Mouse (Mus musculus): ENCODE results near the gene Ubtf. TPM values are rescaled to one million over a fixed set of nuclear protein-coding genes. Genes with fewer than 3 reads are reported as not detected.

Gene Ubtf
- polyA plus RNA-seq (2017; shearing (Covaris generic)): 100 to 1,000 TPM; 122 to 151 TPM

DNA sequence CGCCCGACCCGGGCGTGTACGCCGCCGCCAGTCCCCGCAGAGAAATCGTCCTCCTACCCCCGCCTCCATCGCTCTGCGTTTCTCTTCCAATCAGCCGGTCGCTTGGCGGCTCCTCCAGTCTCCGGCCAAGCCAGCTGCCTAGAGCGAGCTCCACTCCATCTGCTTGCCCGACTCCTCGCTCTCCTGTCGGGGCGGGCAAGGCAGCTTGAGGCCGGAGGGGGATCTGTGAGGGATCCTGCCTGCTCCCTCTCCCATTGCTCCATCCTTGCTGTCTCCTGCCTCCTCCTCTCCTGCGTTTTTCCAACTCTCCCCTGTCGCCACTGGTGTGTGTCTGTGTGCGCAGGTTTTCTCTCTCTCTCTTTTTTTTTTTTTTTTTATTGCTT lies at the start of gene Ubtf:
TSS of gene Ubtf (minus strand) at position 333 of the 383 bp plus-strand sequence.

DNA sequence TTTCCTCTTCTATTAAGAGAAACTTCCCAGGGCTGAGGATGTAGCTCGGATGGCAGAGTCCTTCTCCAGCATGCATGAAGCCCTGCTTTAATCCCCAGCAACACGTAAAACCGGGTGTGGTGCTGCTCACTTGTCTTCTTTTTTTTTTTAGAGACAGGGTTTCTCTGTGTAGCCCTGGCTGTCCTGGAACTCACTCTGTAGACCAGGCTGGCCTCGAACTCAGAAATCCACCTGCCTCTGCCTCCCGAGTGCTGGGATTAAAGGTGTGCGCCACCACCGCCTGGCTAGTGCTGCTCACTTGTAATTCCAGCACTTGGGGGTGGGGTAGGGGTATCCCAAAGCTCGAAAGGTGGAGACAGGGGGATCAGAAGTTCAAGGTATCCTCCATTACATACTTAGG lies 46.6 kb upstream of the Ubtf start, which contains the start of gene Slc4a1:
TSS of gene Slc4a1 (minus strand) at position 101 of the 400 bp plus-strand sequence.

DNA sequence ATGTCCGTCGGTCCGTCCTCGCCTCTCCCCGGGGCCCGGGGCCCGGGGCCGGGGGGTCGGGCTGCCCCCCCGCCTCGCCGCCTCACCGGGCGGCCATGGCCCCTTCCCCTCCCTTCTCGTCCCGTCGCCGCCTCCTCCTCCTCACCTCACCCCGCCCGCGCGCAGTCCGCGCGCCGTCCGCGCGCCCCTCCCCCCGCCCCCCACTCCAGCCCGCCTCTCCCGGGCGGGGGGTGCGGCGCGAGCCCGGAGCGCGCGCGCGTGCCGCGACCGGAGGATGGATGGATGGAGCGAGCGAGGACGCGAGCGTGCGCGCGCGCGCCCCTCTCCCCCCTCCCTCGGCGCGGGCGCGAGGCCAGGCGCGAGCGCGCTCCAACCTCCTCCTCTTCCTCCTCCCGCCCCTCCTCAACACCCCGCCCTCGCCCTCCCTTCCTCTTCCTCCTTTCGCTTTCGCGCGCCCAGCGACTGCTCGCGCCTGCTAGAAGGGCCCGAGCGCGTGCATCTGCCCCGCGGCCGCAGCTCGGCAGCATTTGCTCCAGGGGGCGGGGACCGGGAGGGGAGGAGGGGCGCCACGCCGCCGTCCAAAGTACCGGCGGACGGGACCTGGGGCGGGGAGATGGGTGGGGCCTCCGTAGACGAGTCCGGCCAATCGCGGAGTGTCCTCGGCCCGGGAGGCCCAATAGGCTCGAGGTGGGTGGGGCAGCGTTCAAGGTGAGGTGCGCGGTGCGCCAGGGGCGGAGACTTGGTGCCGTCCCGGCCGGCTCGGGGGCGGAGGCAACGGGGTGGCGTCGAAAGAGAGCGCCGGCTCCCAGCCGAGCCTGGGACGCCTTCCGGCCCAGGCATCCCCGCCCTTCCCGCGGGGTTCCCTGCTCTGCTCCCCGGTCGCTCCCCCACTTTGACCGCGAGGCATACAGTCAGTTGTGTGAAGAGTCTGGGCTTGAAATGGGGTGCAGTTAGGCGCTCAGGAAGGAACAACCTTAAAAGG lies 22.8 kb downstream of the Ubtf start, which contains the start of gene Atxn7l3:
TSS of gene Atxn7l3 (minus strand) at position 141 of the 982 bp plus-strand sequence.

DNA sequence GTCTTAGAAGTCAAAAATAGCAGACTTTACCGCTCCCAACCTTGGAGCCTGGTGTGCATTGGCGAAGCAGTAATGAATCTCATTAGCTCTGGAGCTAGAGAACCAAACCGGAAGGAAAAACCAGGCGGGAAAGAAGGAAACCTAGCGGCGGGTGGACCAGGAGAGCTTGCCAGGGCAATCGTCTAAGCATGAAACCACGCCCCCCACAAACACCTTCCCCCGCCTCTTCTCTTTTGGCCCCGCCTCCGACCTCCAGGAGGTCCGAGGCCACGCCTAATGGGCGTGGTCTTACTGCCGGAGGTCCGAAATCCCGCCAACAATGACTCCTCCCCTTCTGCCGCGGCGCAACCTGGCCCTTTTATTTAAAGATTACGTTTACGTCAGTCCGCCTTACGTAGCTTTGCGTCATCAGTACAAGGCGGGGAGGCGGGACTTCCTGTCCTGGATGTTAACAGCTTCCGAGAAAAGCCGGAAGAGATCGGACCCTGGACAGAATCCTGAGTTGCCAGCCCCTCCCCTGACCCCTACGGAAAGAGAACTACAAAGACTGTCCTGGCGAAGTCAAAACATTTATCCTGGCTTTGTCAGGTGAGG lies 34.9 kb downstream of the Ubtf start, which contains the start of gene Tmub2:
TSS of gene Tmub2 (plus strand) at position 431 of the 594 bp plus-strand sequence.

DNA sequence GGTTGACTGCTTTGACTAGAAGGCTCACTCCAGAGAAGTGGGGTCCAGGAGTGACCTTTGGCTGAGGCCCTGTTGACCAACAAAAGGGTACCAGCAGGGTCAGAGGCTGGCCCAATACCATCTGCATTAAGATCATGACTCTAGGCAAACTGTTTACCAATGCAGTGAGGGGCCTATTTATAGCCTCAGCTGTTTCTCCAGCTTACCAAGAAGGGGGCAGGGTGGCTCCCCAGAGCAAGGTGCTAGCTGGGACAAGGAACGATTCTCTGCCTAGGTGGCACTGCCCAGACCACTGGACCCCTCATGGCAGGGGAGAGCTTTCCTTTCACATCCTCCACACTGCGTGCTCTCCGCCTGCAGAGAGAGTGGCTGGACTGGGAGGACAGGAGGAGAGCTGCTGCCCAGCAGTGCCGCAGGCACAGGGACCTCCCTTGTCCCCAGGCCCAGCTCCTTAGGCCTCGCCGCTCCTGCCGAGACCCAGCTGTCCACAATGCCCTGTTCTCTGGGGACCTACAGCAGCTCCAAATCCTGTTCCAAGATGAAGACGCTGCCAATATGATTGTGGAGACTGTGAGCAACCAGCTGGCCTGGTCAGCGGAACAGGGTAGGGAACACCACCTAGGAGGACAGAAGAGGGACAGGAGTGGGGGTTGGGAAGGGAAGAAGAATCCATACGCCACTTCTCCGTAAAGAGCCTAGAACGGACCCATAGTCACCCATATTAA lies 50.9 kb downstream of the Ubtf start, which contains the start of gene Asb16:
TSS of gene Asb16 (plus strand) at position 224 of the 725 bp plus-strand sequence.

Other genes starting within 250 kb of the Ubtf start
- 1 to 10 TPM; 3.1 to 4.8 TPM for gene Mpp2, start 231.2 kb downstream of the Ubtf start, polyA plus RNA-seq (2017; shearing (Covaris generic))
- gene Ppy, start 218.4 kb downstream of the Ubtf start, polyA plus RNA-seq (2017; shearing (Covaris generic)): not detected
- not detected for gene Pyy, start 211.9 kb downstream of the Ubtf start, polyA plus RNA-seq (2017; shearing (Covaris generic))
- under 1 TPM in 1 of 2 experiments, not detected in 1; 0.89 TPM for gene Nags, start 174.2 kb downstream of the Ubtf start, polyA plus RNA-seq (2017; shearing (Covaris generic))
- 10 to 100 TPM in 1 of 2 experiments, 1 to 10 TPM in 1; 7.5 to 12.3 TPM for gene Tmem101, start 163.3 kb downstream of the Ubtf start, polyA plus RNA-seq (2017; shearing (Covaris generic))
- gene Lsm12, start 134.4 kb downstream of the Ubtf start, polyA plus RNA-seq (2017; shearing (Covaris generic)): 10 to 100 TPM; 47.6 to 52.8 TPM
- gene G6pc3, start 130.1 kb downstream of the Ubtf start, polyA plus RNA-seq (2017; shearing (Covaris generic)): 10 to 100 TPM; 37.7 to 48.2 TPM
- gene Hdac5, start 89.6 kb downstream of the Ubtf start, polyA plus RNA-seq (2017; shearing (Covaris generic)): 10 to 100 TPM; 21.2 to 52.7 TPM
- 1 to 10 TPM in 1 of 2 experiments, under 1 TPM in 1; 0.36 to 1.0 TPM for gene BC030867, start 70.9 kb downstream of the Ubtf start, polyA plus RNA-seq (2017; shearing (Covaris generic))
- gene Asb16, start 51.0 kb downstream of the Ubtf start, polyA plus RNA-seq (2017; shearing (Covaris generic)): not detected
- 10 to 100 TPM; 58.4 to 59.3 TPM for gene Tmub2, start 34.8 kb downstream of the Ubtf start, polyA plus RNA-seq (2017; shearing (Covaris generic))
- 10 to 100 TPM; 14.7 to 17.3 TPM for gene Atxn7l3, start 23.1 kb downstream of the Ubtf start, polyA plus RNA-seq (2017; shearing (Covaris generic))
- under 1 TPM in 1 of 2 experiments, not detected in 1; 0.13 TPM for gene Slc4a1, start 46.5 kb upstream of the Ubtf start, polyA plus RNA-seq (2017; shearing (Covaris generic))
- 10 to 100 TPM; 15.9 to 27.0 TPM for gene Rundc3a, start 73.7 kb upstream of the Ubtf start, polyA plus RNA-seq (2017; shearing (Covaris generic))
- gene Slc25a39, start 88.2 kb upstream of the Ubtf start, polyA plus RNA-seq (2017; shearing (Covaris generic)): 10 to 100 TPM; 72.9 to 85.5 TPM
- 10 to 100 TPM; 43.3 to 59.5 TPM for gene Grn, start 110.6 kb upstream of the Ubtf start, polyA plus RNA-seq (2017; shearing (Covaris generic))
- gene Fam171a2, start 127.9 kb upstream of the Ubtf start, polyA plus RNA-seq (2017; shearing (Covaris generic)): under 1 TPM; 0.70 to 0.88 TPM
- 1 to 10 TPM in 1 of 2 experiments, not detected in 1; 1.4 TPM for gene Itga2b, start 150.4 kb upstream of the Ubtf start, polyA plus RNA-seq (2017; shearing (Covaris generic))
- 10 to 100 TPM; 55.5 to 64.2 TPM for gene Gpatch8, start 236.7 kb upstream of the Ubtf start, polyA plus RNA-seq (2017; shearing (Covaris generic))